Mouse (Mus musculus) MEL (cell line): ENCODE data around the gene Fbxw13. TPM values are rescaled to one million over a fixed set of nuclear protein-coding genes. Genes with fewer than 3 reads are reported as not detected.

ENCODE experiments used
- DNase-seq: peaks from one replicate; pipeline ENCODE4 v3.0.0; 2011; ENCODE audit warnings: low read depth, low spot score
- H3K27ac ChIP-seq: 2 replicates; pipeline ENCODE4 v1.5.1; 2012; ENCODE audit warnings: low read depth, mild to moderate bottlenecking, control low read depth, low read length, moderate library complexity; ENCODE audit not compliant: control insufficient read depth
- H3K27me3 ChIP-seq, 2 experiments: fragments of 150-350 bp in 1 of 2; sonication (generic) in 1 of 2; 2 replicates each; pipeline ENCODE4 v1.6.1; 2012; ENCODE audit warnings: low read length in 2 of 2, mild to moderate bottlenecking in 2 of 2, improper control_type of control experiment in 1 of 2, moderate library complexity in 1 of 2; ENCODE audit not compliant: insufficient read depth in 2 of 2, control insufficient read depth in 1 of 2
- H3K36me3 ChIP-seq, 2 experiments: 2 replicates each; pipeline ENCODE4 v1.6.1; 2012 to 2014; ENCODE audit warnings: low read length in 2 of 2, improper control_type of control experiment in 1 of 2, inconsistent platforms in 1 of 2, mild to moderate bottlenecking in 1 of 2; ENCODE audit not compliant: insufficient read depth in 2 of 2, control insufficient read depth in 1 of 2
- H3K4me1 ChIP-seq, 2 experiments: fragments of 150-350 bp in 1 of 2; sonication (generic) in 1 of 2; 2 replicates each; pipeline ENCODE4 v1.6.1; 2012; ENCODE audit warnings: low read length in 2 of 2, improper control_type of control experiment in 1 of 2, mild to moderate bottlenecking in 1 of 2; ENCODE audit not compliant: insufficient read depth in 2 of 2, control insufficient read depth in 1 of 2
- H3K4me3 ChIP-seq, 2 experiments: fragments of 150-350 bp in 1 of 2; sonication (generic) in 1 of 2; 2 replicates each; pipeline ENCODE4 v1.5.1; 2012; ENCODE audit warnings: low read depth in 2 of 2, low read length in 2 of 2, mild to moderate bottlenecking in 2 of 2, moderate library complexity in 2 of 2, control low read depth in 1 of 2, improper control_type of control experiment in 1 of 2; ENCODE audit not compliant: control insufficient read depth in 1 of 2, insufficient read depth in 1 of 2
- H3K79me2 ChIP-seq: 2 replicates; pipeline ENCODE4 v1.6.1; 2012; ENCODE audit warnings: mild to moderate bottlenecking, low read length, moderate library complexity; ENCODE audit not compliant: control insufficient read depth, poor library complexity, insufficient read depth
- H3K9ac ChIP-seq: 2 replicates; pipeline ENCODE4 v1.6.1; 2012; ENCODE audit warnings: low read depth, mild to moderate bottlenecking, control low read depth, low read length, moderate library complexity; ENCODE audit not compliant: control insufficient read depth, poor library complexity, severe bottlenecking
- H3K9me3 ChIP-seq: fragments of 150-350 bp; sonication (generic); replicated peaks from 2 replicates; pipeline ENCODE4 v1.6.1; 2012; ENCODE audit warnings: mild to moderate bottlenecking, low read length, improper control_type of control experiment, moderate library complexity; ENCODE audit not compliant: insufficient read depth
- BHLHE40 ChIP-seq: IDR thresholded peaks from 2 replicates; pipeline ENCODE4 v1.6.1; 2012; ENCODE audit warnings: low read depth, mild to moderate bottlenecking, inconsistent platforms, low read length, improper control_type of control experiment, borderline replicate concordance
- CHD2 ChIP-seq: IDR thresholded peaks from 2 replicates; pipeline ENCODE4 v1.6.1; 2011; ENCODE audit warnings: low read length, improper control_type of control experiment
- CTCF ChIP-seq, 3 experiments: IDR thresholded peaks in 2 of 3; conservative IDR thresholded peaks in 1 of 3; 2 replicates each; pipeline ENCODE4 v1.5.1; 2011 to 2012; ENCODE audit warnings: low read length in 3 of 3, low read depth in 2 of 3, mild to moderate bottlenecking in 2 of 3, improper control_type of control experiment in 1 of 3, inconsistent platforms in 1 of 3, mixed read lengths in 1 of 3, moderate library complexity in 1 of 3; ENCODE audit not compliant: control insufficient read depth in 1 of 3, insufficient read depth in 1 of 3, poor library complexity in 1 of 3, severe bottlenecking in 1 of 3
- E2F4 ChIP-seq: IDR thresholded peaks from 2 replicates; pipeline ENCODE4 v1.6.1; 2011; ENCODE audit warnings: low read depth, low read length, improper control_type of control experiment, borderline replicate concordance
- ELF1 ChIP-seq: IDR thresholded peaks from 2 replicates; pipeline ENCODE4 v1.6.1; 2014; ENCODE audit warnings: low read depth, mild to moderate bottlenecking, inconsistent platforms, low read length, improper control_type of control experiment, moderate library complexity
- ETS1 ChIP-seq: IDR thresholded peaks from 2 replicates; pipeline ENCODE4 v1.6.1; 2012; ENCODE audit warnings: low read depth, mild to moderate bottlenecking, inconsistent platforms, low read length, improper control_type of control experiment, moderate library complexity
- HCFC1 ChIP-seq: IDR thresholded peaks from 2 replicates; pipeline ENCODE4 v1.6.1; 2012; ENCODE audit warnings: low read depth, mild to moderate bottlenecking, inconsistent platforms, low read length, improper control_type of control experiment, moderate library complexity
- MAFK ChIP-seq: IDR thresholded peaks from 2 replicates; pipeline ENCODE4 v1.6.1; 2011; ENCODE audit warnings: low read depth, mild to moderate bottlenecking, low read length, improper control_type of control experiment, borderline replicate concordance
- MAX ChIP-seq: IDR thresholded peaks from 2 replicates; pipeline ENCODE4 v1.6.1; 2011; ENCODE audit warnings: low read length, improper control_type of control experiment
- MAZ ChIP-seq: IDR thresholded peaks from 2 replicates; pipeline ENCODE4 v1.6.1; 2012; ENCODE audit warnings: low read depth, mild to moderate bottlenecking, inconsistent platforms, low read length, improper control_type of control experiment
- MEF2A ChIP-seq: IDR thresholded peaks from 2 replicates; pipeline ENCODE4 v1.6.1; 2014; ENCODE audit warnings: low read depth, mild to moderate bottlenecking, inconsistent platforms, low read length, improper control_type of control experiment; ENCODE audit not compliant: poor library complexity, insufficient replicate concordance, severe bottlenecking; ENCODE audit errors: extremely low read depth
- MXI1 ChIP-seq: IDR thresholded peaks from 2 replicates; pipeline ENCODE4 v1.6.1; 2011; ENCODE audit warnings: mild to moderate bottlenecking, low read depth, low read length, improper control_type of control experiment
- POLR2AphosphoS2 ChIP-seq: IDR thresholded peaks from 2 replicates; pipeline ENCODE4 v1.6.1; 2011; ENCODE audit warnings: low read length, improper control_type of control experiment
- RAD21 ChIP-seq: IDR thresholded peaks from 2 replicates; pipeline ENCODE4 v1.6.1; 2011; ENCODE audit warnings: mild to moderate bottlenecking, low read depth, low read length, improper control_type of control experiment
- TAL1 ChIP-seq: IDR thresholded peaks from 2 replicates; pipeline ENCODE4 v1.6.1; 2012; ENCODE audit warnings: mild to moderate bottlenecking, inconsistent platforms, low read length, moderate library complexity, mixed read lengths
- USF1 ChIP-seq: IDR thresholded peaks from 2 replicates; pipeline ENCODE4 v1.6.1; 2014; ENCODE audit warnings: low read depth, mild to moderate bottlenecking, inconsistent platforms, low read length, improper control_type of control experiment, moderate library complexity
- ZC3H11A ChIP-seq: IDR thresholded peaks from 2 replicates; pipeline ENCODE4 v1.6.1; 2012; ENCODE audit warnings: low read depth, mild to moderate bottlenecking, inconsistent platforms, low read length, improper control_type of control experiment
- ZMIZ1 ChIP-seq: IDR thresholded peaks from 2 replicates; pipeline ENCODE4 v1.6.1; 2012; ENCODE audit warnings: low read depth, mild to moderate bottlenecking, inconsistent platforms, low read length, improper control_type of control experiment, moderate library complexity
- ZNF384 ChIP-seq: IDR thresholded peaks from 2 replicates; pipeline ENCODE4 v1.6.1; 2012; ENCODE audit warnings: low read depth, mild to moderate bottlenecking, inconsistent platforms, low read length, improper control_type of control experiment
- polyA plus RNA-seq, 2 experiments: library from polyadenylated mRNA; stranded (reverse) in 1 of 2; unstranded in 1 of 2; fragments of >175 nt in 1 of 2; fragments of >200 nt in 1 of 2; gene quantifications; 2 replicates each; pipeline versions ENCODE4 v1.2.1 to v1.2.4; 2012; ENCODE audit warnings: low replicate concordance in 2 of 2, low read depth in 1 of 2; ENCODE audit not compliant: insufficient read length in 2 of 2, insufficient read depth in 1 of 2, missing spikeins in 1 of 2
- total RNA-seq: library from RNA; depleted of rRNA; stranded (reverse); fragments of 300-350 nt; gene quantifications from 2 replicates; pipeline ENCODE4 v1.2.3, GENCODE M21; 2012

Fbxw13 gene
- total and polyA plus RNA-seq, 3 experiments: not detected

DNA sequence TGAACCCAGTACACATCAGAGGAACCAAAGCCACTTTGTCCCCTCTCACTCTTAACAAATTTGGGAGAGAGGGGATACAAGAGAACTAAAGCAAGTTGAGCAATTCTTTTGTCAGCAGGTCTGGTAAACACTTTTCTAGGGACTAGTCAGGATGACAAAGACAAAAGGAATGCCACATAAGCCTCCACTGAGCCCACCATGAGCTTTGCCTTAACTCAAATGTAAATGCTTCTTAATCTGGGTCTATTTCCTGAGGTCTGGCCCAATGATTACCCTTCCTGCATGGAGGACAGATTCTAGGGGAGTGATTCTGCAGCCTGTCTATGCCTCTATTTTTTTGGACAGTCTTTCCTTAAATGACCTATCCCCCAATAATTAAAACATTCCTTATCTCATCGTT is 19.5 kb downstream of the Fbxw13 start:
- Histone ChIP-seq H3K79me2 (no peaks in the 10 kb centered on the region), H3K9ac (no peak overlapping the region), H3K36me3 (no peaks in the 10 kb centered on the region), H3K27ac (no peak overlapping the region), H3K9me3 (no peaks in the 10 kb centered on the region), H3K4me3 (no peak overlapping the region), H3K27me3 (no peaks in the 10 kb centered on the region), H3K4me1 (no peaks in the 10 kb centered on the region)
- no peak for DNase-seq
- no peak for TF ChIP-seq MAZ
- TF ChIP-seq BHLHE40: no peak
- TF ChIP-seq MEF2A: no peak
- TF ChIP-seq MAX: no peak
- TF ChIP-seq TAL1: no peak
- TF ChIP-seq MAFK: no peak
- TF ChIP-seq ZMIZ1: no peak
- no peak for TF ChIP-seq RAD21
- no peak for TF ChIP-seq E2F4
- no peak for TF ChIP-seq ZNF384
- TF ChIP-seq MXI1: no peak
- no peak for TF ChIP-seq CTCF (IDR thresholded peaks at IDR 0.05 in 2 of 3, conservative IDR thresholded peaks at IDR 0.05 in 1 of 3; ENCODE audit: control insufficient read depth in 1 of 3, insufficient read depth in 1 of 3, low read depth in 2 of 3, low read length in 3 of 3, poor library complexity in 1 of 3, severe bottlenecking in 1 of 3)
- TF ChIP-seq CHD2: no peak
- TF ChIP-seq USF1: no peak
- TF ChIP-seq HCFC1: no peak
- TF ChIP-seq POLR2AphosphoS2: no peak
- TF ChIP-seq, all 39 proteins: peak for 0

DNA sequence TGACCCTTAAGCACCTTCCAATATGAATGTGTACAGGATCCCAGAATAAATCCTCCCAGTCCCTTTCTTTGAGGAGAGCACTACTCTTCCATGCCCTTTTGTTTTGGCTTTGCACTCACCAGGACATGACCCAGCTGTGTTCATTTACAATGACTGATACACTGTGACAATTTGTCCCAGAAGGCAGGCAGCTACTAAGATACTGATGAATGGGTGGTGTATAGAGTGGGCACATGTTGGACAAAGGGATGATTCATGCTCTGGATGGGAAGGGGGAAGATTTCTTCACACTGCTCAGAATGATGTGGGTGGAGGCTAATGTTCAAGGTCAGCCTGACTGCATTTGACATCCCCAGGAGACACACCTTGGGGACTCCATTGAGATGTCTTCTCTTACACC is 28.5 kb downstream of the Fbxw13 start:
- Histone ChIP-seq H3K9me3 (no peaks in the 10 kb centered on the region), H3K4me1 (no peaks in the 10 kb centered on the region), H3K9ac (no peak overlapping the region), H3K4me3 (no peak overlapping the region), H3K36me3 (no peaks in the 10 kb centered on the region), H3K27ac (no peak overlapping the region), H3K79me2 (no peaks in the 10 kb centered on the region)
- no peak for DNase-seq
- TF ChIP-seq CTCF (IDR thresholded peaks at IDR 0.05 in 2 of 3, conservative IDR thresholded peaks at IDR 0.05 in 1 of 3; ENCODE audit: control insufficient read depth in 1 of 3, insufficient read depth in 1 of 3, low read depth in 2 of 3, low read length in 3 of 3, poor library complexity in 1 of 3, severe bottlenecking in 1 of 3): no peak
- TF ChIP-seq RAD21: no peak
- no peak for TF ChIP-seq ELF1
- no peak for TF ChIP-seq ETS1
- no peak for TF ChIP-seq ZC3H11A
- TF ChIP-seq, all 39 proteins: peak for 0
- no peaks in the 10 kb centered on the region; a peak in 1 of 4 replicates for H3K27me3 ChIP-seq
